Mouse (Mus musculus) lung, postnatal 0 days (tissue): Measurements from ENCODE around the gene Tnp2. TPM values are rescaled to one million over a fixed set of nuclear protein-coding genes. Genes with fewer than 3 reads are reported as not detected.
A peak's percentile ranks its signal among the peaks of the same experiment; 100 is the strongest.

Experiments
- ATAC-seq: fragments of 200-750 bp; cut with Nextera tagmentation; 2 replicates; pipeline ENCODE4 v1.8.0; 2017; ENCODE audit warnings: moderate library complexity
- DNase-seq: peaks from one replicate; pipeline ENCODE4 v3.0.0-alpha.2; 2016; ENCODE audit warnings: low spot score
- H3K27ac ChIP-seq: fragments of 300-500 bp; sonication (generic); 2 replicates; pipeline ENCODE4 v1.5.1; 2014; ENCODE audit warnings: antibody characterized with exemption, mild to moderate bottlenecking, low read length, mixed read lengths
- H3K27me3 ChIP-seq: fragments of 300-500 bp; sonication (generic); replicated peaks from 2 replicates; pipeline ENCODE4 v1.6.1; 2014; ENCODE audit warnings: low read length, mixed read lengths; ENCODE audit not compliant: insufficient read depth
- H3K36me3 ChIP-seq: fragments of 300-500 bp; sonication (generic); 2 replicates; pipeline ENCODE4 v1.6.1; 2014; ENCODE audit warnings: low read length, mixed read lengths; ENCODE audit not compliant: insufficient read depth
- H3K4me1 ChIP-seq: fragments of 300-500 bp; sonication (generic); 2 replicates; pipeline ENCODE4 v1.6.1; 2014; ENCODE audit warnings: antibody characterized with exemption, low read depth, low read length, mixed read lengths; ENCODE audit not compliant: insufficient read depth
- H3K4me2 ChIP-seq: fragments of 300-500 bp; sonication (generic); replicated peaks from 2 replicates; pipeline ENCODE4 v1.6.1; 2014; ENCODE audit warnings: low read depth, mild to moderate bottlenecking, low read length, moderate library complexity, mixed read lengths
- H3K4me3 ChIP-seq: fragments of 300-500 bp; sonication (generic); 2 replicates; pipeline ENCODE4 v1.5.1; 2014; ENCODE audit warnings: low read depth, low read length
- H3K9ac ChIP-seq: fragments of 300-500 bp; sonication (generic); replicated peaks from 2 replicates; pipeline ENCODE4 v1.6.1; 2014; ENCODE audit warnings: low read depth, mild to moderate bottlenecking
- H3K9me3 ChIP-seq: fragments of 300-500 bp; sonication (generic); 2 replicates; pipeline ENCODE4 v1.6.1; 2016; ENCODE audit warnings: low read length, mixed read lengths
- CTCF ChIP-seq: IDR thresholded peaks from 2 replicates; pipeline ENCODE4 v1.5.1; 2016; ENCODE audit warnings: antibody characterized with exemption, mild to moderate bottlenecking
- EP300 ChIP-seq: IDR thresholded peaks from 2 replicates; pipeline ENCODE4 v1.6.1; 2016; ENCODE audit warnings: antibody characterized with exemption, mild to moderate bottlenecking, control low read depth
- WGBS: fragments of 180-500 bp; shearing (Covaris S2); extraction: QIAGEN DNeasy Blood & Tissue Kit; methylation state at CpG from one replicate; pipeline ENCODE4 v1.1.7; 2014; 5-methylcytosine and 5-hydroxymethylcytosine counted together
- polyA plus RNA-seq: library from polyadenylated mRNA; unstranded; fragments of >200 nt; fragmentation: Nextera tagmentation; extraction: Ambion mirVana; gene quantifications from 2 replicates; pipeline ENCODE4 v1.2.1, GENCODE M21; 2015

Gene Tnp2
- polyA plus RNA-seq, 1 experiment from 2014 or later, result not detected

- 71% methylated on average over 6 of the region's 6 CpGs for WGBS
- DNase-seq (no peak), ATAC-seq (no peak)
- Histone ChIP-seq H3K27ac (no peak within 1 kb of the TSS), H3K4me2 (no peak within 1 kb of the TSS), H3K36me3 (no peaks in the 10 kb centered on the region), H3K9ac (no peak within 1 kb of the TSS), H3K9me3 (no peaks in the 10 kb centered on the region), H3K4me3 (no peak within 1 kb of the TSS), H3K4me1 (no peaks in the 10 kb centered on the region), H3K27me3 (no peaks in the 10 kb centered on the region)
- TF ChIP-seq CTCF, result no peak
- no peak for TF ChIP-seq EP300
Measured at GRCm38 (mm10) chr16:10796034-10796433, 7.6 kb upstream of the Tnp2 start, which contains the start of gene Prm2. TSS of gene Prm2 (minus strand) at chr16:10796134.

GRCm38 (mm10) chr16:10790702-10791101 is 2.2 kb upstream of the Tnp2 start, which contains the start of gene Prm3:
TSS of gene Prm3 (minus strand) at chr16:10790914.
- Histone ChIP-seq H3K9ac (no peak within 1 kb of the TSS), H3K27me3 (no peaks in the 10 kb centered on the region), H3K36me3 (no peaks in the 10 kb centered on the region), H3K9me3 (no peaks in the 10 kb centered on the region), H3K4me2 (no peak within 1 kb of the TSS), H3K4me1 (no peaks in the 10 kb centered on the region), H3K27ac (no peak within 1 kb of the TSS), H3K4me3 (no peak within 1 kb of the TSS)
- 66% methylated on average over 9 of the region's 9 CpGs for WGBS
- TF ChIP-seq EP300, result no peak
- no peak for TF ChIP-seq CTCF
- DNase-seq (no peak), ATAC-seq (no peak)

GRCm38 (mm10) chr16:10788866-10789265 is 406 bp upstream of the Tnp2 start:
- 84% methylated on average over 4 of the region's 4 CpGs for WGBS
- no peak for DNase-seq

GRCm38 (mm10) chr16:10787548-10788058 is 857 bp downstream of the Tnp2 start:
- H3K4me1 ChIP-seq, result peaks cover 7% of the 10 kb centered on the region; the same call in 1 of the 2 replicates
- TF ChIP-seq CTCF, result no peak
- TF ChIP-seq EP300, result no peak
- H3K27ac ChIP-seq, result no peak overlapping the region
- no peaks in the 10 kb centered on the region for H3K9me3 ChIP-seq
- no peak for ATAC-seq
- no peaks in the 10 kb centered on the region for H3K36me3 ChIP-seq
- DNase-seq, result no peak
- no peak overlapping the region for H3K4me3 ChIP-seq
- H3K4me2 ChIP-seq, result no peak overlapping the region
- no peak overlapping the region for H3K9ac ChIP-seq
- 73% methylated on average over 7 of the region's 7 CpGs for WGBS
- H3K27me3 ChIP-seq, result no peaks in the 10 kb centered on the region

More at GRCm38 (mm10) chr16:10788866-10789265, 406 bp upstream of the Tnp2 start:
- TF ChIP-seq CTCF, result no peak
- TF ChIP-seq EP300, result no peak
- H3K4me2 ChIP-seq, result no peak overlapping the region
- 0 out of 2 replicates have a peak, but pooled peaks cover 7% of the 10 kb centered on the region for H3K4me1 ChIP-seq
- H3K27me3 ChIP-seq, result no peaks in the 10 kb centered on the region
- no peaks in the 10 kb centered on the region for H3K9me3 ChIP-seq
- H3K36me3 ChIP-seq, result no peaks in the 10 kb centered on the region
- no peak overlapping the region for H3K9ac ChIP-seq
- H3K4me3 ChIP-seq, result no peak overlapping the region
- ATAC-seq, result no peak
- no peak overlapping the region for H3K27ac ChIP-seq

- ATAC-seq (no peak), DNase-seq (peak; percentile 21)
- Histone ChIP-seq H3K27ac (0 out of 2 replicates have a peak overlapping the region, but pooled peaks have one; percentile 96), H3K4me2 (no peak overlapping the region), H3K9ac (no peak overlapping the region), H3K4me3 (no peak overlapping the region), H3K36me3 (no peaks in the 10 kb centered on the region), H3K9me3 (no peaks in the 10 kb centered on the region), H3K4me1 (peaks cover 10% of the 10 kb centered on the region; the same call in 1 of the 2 replicates), H3K27me3 (no peaks in the 10 kb centered on the region)
- TF ChIP-seq CTCF (no peak), EP300 (no peak)
- WGBS, result 57% methylated on average over 4 of the region's 4 CpGs
Measured at GRCm38 (mm10) chr16:10786782-10787547, 1.5 kb downstream of the Tnp2 start.

GRCm38 (mm10) chr16:10786288-10786687 is 2.2 kb downstream of the Tnp2 start:
- Histone ChIP-seq H3K4me2 (peak overlapping the region; percentile 98), H3K27ac (peak overlapping the region; percentile 96), H3K4me1 (peaks cover 10% of the 10 kb centered on the region; the same call in 1 of the 2 replicates), H3K36me3 (no peaks in the 10 kb centered on the region), H3K4me3 (peak overlapping the region; percentile 81), H3K9me3 (no peaks in the 10 kb centered on the region), H3K27me3 (no peaks in the 10 kb centered on the region), H3K9ac (peak overlapping the region; percentile 69; the same call in 1 of the 2 replicates)
- TF ChIP-seq EP300, result no peak
- peak; percentile 91 for TF ChIP-seq CTCF
- ATAC-seq, result peak; percentile 47
- WGBS, result 1% methylated on average over 9 of the region's 9 CpGs
- DNase-seq, result peak; percentile 95
